Comparison of ENCODE assay signal across 8 mouse cellular contexts in the genomic region with DNA sequence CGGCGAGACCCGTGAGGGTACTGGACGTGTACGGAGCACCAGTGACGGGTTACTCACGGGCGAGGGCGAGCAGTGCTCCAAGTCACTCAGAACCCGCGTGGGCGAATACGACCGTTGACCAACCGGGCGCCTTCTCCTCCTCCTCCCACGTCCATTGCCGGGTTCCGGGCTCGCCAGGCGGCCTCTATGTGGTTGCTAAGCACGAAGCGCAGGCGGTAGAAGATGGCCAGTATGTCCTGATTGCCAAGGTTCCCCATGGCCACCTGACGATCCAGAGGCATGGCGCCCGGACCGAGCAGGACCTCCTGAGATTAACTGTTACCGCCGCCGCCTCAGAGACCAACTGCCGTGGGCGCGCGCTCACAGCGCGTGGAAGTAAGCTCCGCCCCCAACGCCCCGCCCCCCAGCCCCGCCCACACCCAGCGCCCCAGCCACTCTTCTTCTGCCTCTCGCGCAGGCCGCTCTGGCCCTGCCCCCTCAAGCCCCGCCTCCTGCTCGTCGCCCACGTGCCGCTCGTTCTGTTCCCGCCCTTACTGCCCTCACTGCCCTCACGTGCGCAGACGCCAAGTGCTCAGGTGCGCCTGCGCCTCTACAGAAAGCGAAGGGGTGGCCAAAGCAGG. TPM values are rescaled to one million over a fixed set of nuclear protein-coding genes. Genes with fewer than 3 reads are reported as not detected.
DNase-seq lines count a peak whose midpoint lies in the region; ATAC-seq and TF ChIP-seq lines count a peak whose summit lies in the region.

No protein-coding gene starts in this region.

- no peaks in the 10 kb centered on the region for H3K9me3 ChIP-seq in heart, embryonic 14.5 days (ENCODE audit: control insufficient read depth, low read length)
- no peaks in the 10 kb centered on the region for H3K9me3 ChIP-seq in kidney, postnatal 0 days (replicated peaks; ENCODE audit: low read length)
- no peaks in the 10 kb centered on the region for H3K9me3 ChIP-seq in liver, embryonic 14.5 days (ENCODE audit: control insufficient read depth, low read length)
- H3K9me3 ChIP-seq in stomach, embryonic 15.5 days: no peaks in the 10 kb centered on the region

- TF ChIP-seq CTCF in kidney, postnatal 0 days (IDR thresholded peaks at IDR 0.05; ENCODE audit: low read depth): no peak
- TF ChIP-seq CTCF in liver, embryonic 14.5 days (IDR thresholded peaks at IDR 0.05; ENCODE audit: low read depth): no peak

- no peak for TF ChIP-seq EP300 in liver, embryonic 14.5 days (IDR thresholded peaks at IDR 0.05; ENCODE audit: low read depth)

- 9% methylated on average over 56 of the region's 58 CpGs for WGBS in heart, embryonic 14.5 days
- WGBS in kidney, postnatal 0 days: 22% methylated on average over 55 of the region's 58 CpGs
- WGBS in liver, embryonic 14.5 days (ENCODE audit: insufficient replicate concordance): 16% methylated on average over 58 of the region's 58 CpGs
- 16% methylated on average over 58 of the region's 58 CpGs for WGBS in stomach, embryonic 15.5 days

- peaks cover 2% of the 10 kb centered on the region; the same call in 1 of the 2 replicates for H3K36me3 ChIP-seq in heart, embryonic 14.5 days (ENCODE audit: control insufficient read depth, insufficient read depth, low read length)
- 0 out of 2 replicates have a peak, but pooled peaks cover 1% of the 10 kb centered on the region for H3K36me3 ChIP-seq in kidney, postnatal 0 days (ENCODE audit: insufficient read depth, low read length)
- no peaks in the 10 kb centered on the region; the same call in 1 of the 2 replicates for H3K36me3 ChIP-seq in liver, embryonic 14.5 days (replicated peaks; ENCODE audit: control insufficient read depth, insufficient read depth, low read depth)
- H3K36me3 ChIP-seq in stomach, embryonic 15.5 days: no peaks in the 10 kb centered on the region

- H3K4me3 ChIP-seq in heart, embryonic 14.5 days (ENCODE audit: control insufficient read depth in 1 of 2, insufficient read depth in 1 of 2, low read depth in 1 of 2, low read length in 2 of 2): peak overlapping the region; percentile 32 to 34
- H3K4me3 ChIP-seq in kidney, postnatal 0 days (replicated peaks; ENCODE audit: low read depth, low read length): peak overlapping the region; percentile 35
- H3K4me3 ChIP-seq in liver, embryonic 14.5 days (ENCODE audit: insufficient read depth in 1 of 2, low read depth in 2 of 2, low read length in 2 of 2): peak overlapping the region; percentile 44 to 53
- H3K4me3 ChIP-seq in stomach, embryonic 15.5 days (replicated peaks): peak overlapping the region; percentile 51

- peak overlapping the region; percentile 85 for H3K4me2 ChIP-seq in heart, embryonic 14.5 days (ENCODE audit: low read length)
- H3K4me2 ChIP-seq in kidney, postnatal 0 days (ENCODE audit: low read length): peak overlapping the region; percentile 79
- H3K4me2 ChIP-seq in liver, embryonic 14.5 days (ENCODE audit: low read depth): peak overlapping the region; percentile 79
- H3K4me2 ChIP-seq in stomach, embryonic 15.5 days: peak overlapping the region; percentile 85

- DNase-seq in CD4-positive helper T cell, adult 2 months (ENCODE audit: low read depth, low spot score): peak; percentile 88
- peak; percentile 20 for DNase-seq in brain, embryonic 18.5 days (ENCODE audit: low read depth, low spot score)
- peak; percentile 86 for DNase-seq in kidney, postnatal 0 days (ENCODE audit: low spot score)
- DNase-seq in liver, embryonic 14.5 days (ENCODE audit: low read depth in 3 of 3, low spot score in 3 of 3): peak; percentile 72 to 78 (median 76)
- DNase-seq in neural tube, embryonic 10.5 days (ENCODE audit: extremely low spot score, low spot score): peak; percentile 56

- peaks cover 0 to 5% of the 10 kb centered on the region in 2 experiments; a peak in 2 of 4 replicates for H3K4me1 ChIP-seq in heart, embryonic 14.5 days (ENCODE audit: control insufficient read depth in 2 of 2, insufficient read depth in 2 of 2, low read length in 2 of 2)
- H3K4me1 ChIP-seq in kidney, postnatal 0 days (replicated peaks; ENCODE audit: insufficient read depth, low read length): 0 out of 2 replicates have a peak, but pooled peaks cover 4% of the 10 kb centered on the region
- H3K4me1 ChIP-seq in liver, embryonic 14.5 days (replicated peaks; ENCODE audit: control insufficient read depth in 2 of 2, insufficient read depth in 2 of 2, low read length in 1 of 2): peaks cover 21 to 35% of the 10 kb centered on the region in 2 experiments
- peaks cover 11% of the 10 kb centered on the region for H3K4me1 ChIP-seq in stomach, embryonic 15.5 days

- no peaks in the 10 kb centered on the region for H3K27me3 ChIP-seq in heart, embryonic 14.5 days (ENCODE audit: control insufficient read depth, insufficient read depth, low read length)
- no peaks in the 10 kb centered on the region for H3K27me3 ChIP-seq in kidney, postnatal 0 days (ENCODE audit: insufficient read depth, low read length)
- H3K27me3 ChIP-seq in liver, embryonic 14.5 days (ENCODE audit: control insufficient read depth, insufficient read depth, low read length): no peaks in the 10 kb centered on the region
- no peaks in the 10 kb centered on the region for H3K27me3 ChIP-seq in stomach, embryonic 15.5 days (replicated peaks)

- peak; percentile 90 for ATAC-seq in erythroblast, adult 5-6 weeks (replicated peaks; ENCODE audit: low FRiP score, poor library complexity, severe bottlenecking)
- peak; percentile 81 for ATAC-seq in heart, embryonic 14.5 days (ENCODE audit: insufficient number of reproducible peaks, insufficient read depth, low FRiP score, low read depth)
- ATAC-seq in kidney, postnatal 0 days (replicated peaks; ENCODE audit: low FRiP score, low read depth): peak; percentile 92
- peak; percentile 81 for ATAC-seq in liver, embryonic 14.5 days (ENCODE audit: insufficient read depth)
- ATAC-seq in stomach, embryonic 15.5 days (ENCODE audit: insufficient read depth, low FRiP score, low read depth): peak; percentile 92

- no peak overlapping the region for H3K27ac ChIP-seq in heart, embryonic 14.5 days (replicated peaks in 1 of 2; ENCODE audit: control insufficient read depth in 1 of 2, insufficient read depth in 1 of 2, low read depth in 2 of 2, low read length in 2 of 2)
- H3K27ac ChIP-seq in kidney, postnatal 0 days: no peak overlapping the region
- H3K27ac ChIP-seq in liver, embryonic 14.5 days: no peak overlapping the region
- no peak overlapping the region for H3K27ac ChIP-seq in stomach, embryonic 15.5 days

- H3K9ac ChIP-seq in heart, embryonic 14.5 days (ENCODE audit: low read length): peak overlapping the region; percentile 54
- H3K9ac ChIP-seq in kidney, postnatal 0 days (ENCODE audit: low read depth, low read length): peak overlapping the region; percentile 45; the same call in 1 of the 2 replicates
- H3K9ac ChIP-seq in liver, embryonic 14.5 days (replicated peaks): peak overlapping the region; percentile 32
- H3K9ac ChIP-seq in stomach, embryonic 15.5 days: peak overlapping the region; percentile 46

RNA-seq across cellular contexts. Expression of a gene that starts 17.0 kb away (rescaled TPM):
- 44.1 and 50.7 TPM in 2 replicates for total RNA-seq in erythroblast, adult 5-6 weeks (2015; ENCODE audit: low replicate concordance)
- total RNA-seq in erythroblast, adult 5-6 weeks (2017; ENCODE audit: low replicate concordance): 49.2 and 63.3 TPM in 2 replicates
- 28.5 and 33.3 TPM in 2 replicates for polyA plus RNA-seq in heart, embryonic 14.5 days (2014; fragmentation: Nextera tagmentation; extraction: Ambion mirVana)
- 36.2 and 40.9 TPM in 2 replicates for polyA plus RNA-seq in kidney, postnatal 0 days (2015; fragmentation: Nextera tagmentation; extraction: Ambion mirVana)
- 10.1 and 10.9 TPM in 2 replicates for polyA plus RNA-seq in liver, embryonic 14.5 days (2012; rRNA removed)
- polyA plus RNA-seq in liver, embryonic 14.5 days (2014; fragmentation: Nextera tagmentation; extraction: Ambion mirVana): 15.3 and 16.6 TPM in 2 replicates
- 63.0 and 72.4 TPM in 2 replicates for polyA plus RNA-seq in stomach, embryonic 15.5 days (2015; fragmentation: Nextera tagmentation; extraction: Ambion mirVana)

Comparison
In these comparisons a context has a peak if more than half of its experiments do, and no peak if none do; other contexts are left out.
1. DNase-seq: peak in every context shown above with its lines; median percentile 88 in CD4-positive helper T cell, adult 2 months; 86 in kidney, postnatal 0 days; 76 in liver, embryonic 14.5 days; 56 in neural tube, embryonic 10.5 days; 20 in brain, embryonic 18.5 days.